Mouse (Mus musculus) stomach, embryonic 14.5 days (tissue): Measurements from ENCODE around the gene Cst6. TPM values are rescaled to one million over a fixed set of nuclear protein-coding genes. Genes with fewer than 3 reads are reported as not detected.
"Not testable (repeated sequence)": the region's sequence is repeated elsewhere in the genome, so short reads cannot be mapped to it uniquely, and the experiment has no call there.

Experiments
- ATAC-seq: fragments of 200-750 bp; cut with Nextera tagmentation; 2 replicates; pipeline ENCODE4 v1.8.0; 2017; ENCODE audit warnings: low read depth, moderate TSS enrichment; ENCODE audit not compliant: insufficient number of reproducible peaks, insufficient read depth, low FRiP score
- H3K27ac ChIP-seq: fragments of 300-500 bp; sonication (generic); 2 replicates; pipeline ENCODE4 v1.5.1; 2014; ENCODE audit warnings: mild to moderate bottlenecking, low read length, moderate library complexity, mixed read lengths
- H3K27me3 ChIP-seq: fragments of 300-500 bp; sonication (generic); 2 replicates; pipeline ENCODE4 v1.6.1; 2014; ENCODE audit warnings: low read length, control low read depth, mixed read lengths; ENCODE audit not compliant: control insufficient read depth, insufficient read depth
- H3K36me3 ChIP-seq: fragments of 300-500 bp; sonication (generic); 2 replicates; pipeline ENCODE4 v1.6.1; 2014; ENCODE audit warnings: mild to moderate bottlenecking, control low read depth, low read length, moderate library complexity, mixed read lengths; ENCODE audit not compliant: control insufficient read depth, insufficient read depth
- H3K4me1 ChIP-seq: fragments of 300-500 bp; sonication (generic); 2 replicates; pipeline ENCODE4 v1.6.1; 2014; ENCODE audit warnings: low read length, control low read depth, mixed read lengths; ENCODE audit not compliant: control insufficient read depth, insufficient read depth
- H3K4me2 ChIP-seq: fragments of 300-500 bp; sonication (generic); replicated peaks from 2 replicates; pipeline ENCODE4 v1.6.1; 2014; ENCODE audit warnings: low read depth, low read length, control low read depth
- H3K4me3 ChIP-seq: fragments of 300-500 bp; sonication (generic); 2 replicates; pipeline ENCODE4 v1.5.1; 2014; ENCODE audit warnings: low read depth, low read length, control low read depth
- H3K9ac ChIP-seq: fragments of 300-500 bp; sonication (generic); replicated peaks from 2 replicates; pipeline ENCODE4 v1.6.1; 2014; ENCODE audit warnings: low read depth, mild to moderate bottlenecking, control low read depth, low read length, moderate library complexity, mixed read lengths
- H3K9me3 ChIP-seq: fragments of 300-500 bp; sonication (generic); 2 replicates; pipeline ENCODE4 v1.6.1; 2016; ENCODE audit warnings: low read depth, low read length, control low read depth; ENCODE audit not compliant: control insufficient read depth
- WGBS: fragments of 180-500 bp; shearing (Covaris S2); extraction: QIAGEN DNeasy Blood & Tissue Kit; methylation state at CpG from one replicate; pipeline ENCODE4 v1.1.7; 2014; 5-methylcytosine and 5-hydroxymethylcytosine counted together
- polyA plus RNA-seq: library from polyadenylated mRNA; unstranded; fragments of >200 nt; fragmentation: Nextera tagmentation; extraction: Ambion mirVana; gene quantifications from 2 replicates; pipeline ENCODE4 v1.2.1, GENCODE M21; 2014

Cst6 gene
- polyA plus RNA-seq = 0.78 and 1.5 TPM in 2 replicates

DNA sequence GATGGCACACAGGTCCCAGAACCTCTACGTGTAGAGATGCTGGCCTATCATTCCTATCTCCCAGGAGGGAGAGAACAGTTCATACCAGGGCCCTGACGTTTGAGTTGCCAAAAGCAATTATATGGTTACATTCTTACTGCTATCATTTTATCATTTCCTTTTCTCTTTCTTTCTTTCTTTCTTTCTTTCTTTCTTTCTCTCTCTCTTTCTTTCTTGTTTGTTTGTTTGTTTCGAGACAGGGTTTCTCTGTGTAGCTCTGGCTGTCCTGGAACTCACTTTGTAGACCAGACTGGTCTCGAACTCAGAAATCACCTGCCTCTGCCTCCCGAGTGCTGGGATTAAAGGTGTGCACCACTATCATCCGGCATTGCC lies at the start of gene Cst6:
Cst6 (minus strand) TSS at position 73 of the 372 bp plus-strand sequence.
- not testable (repeated sequence) for ATAC-seq, H3K27me3 ChIP-seq, H3K9me3 ChIP-seq, H3K36me3 ChIP-seq, H3K27ac ChIP-seq, H3K4me1 ChIP-seq
- Histone ChIP-seq H3K4me2 (peak within 1 kb of the TSS; percentile 60), H3K4me3 (peak within 1 kb of the TSS; percentile 27), H3K9ac (peak within 1 kb of the TSS; percentile 46; the same call in 1 of the 2 replicates)
- WGBS = 65% methylated on average over 6 of the region's 6 CpGs

DNA sequence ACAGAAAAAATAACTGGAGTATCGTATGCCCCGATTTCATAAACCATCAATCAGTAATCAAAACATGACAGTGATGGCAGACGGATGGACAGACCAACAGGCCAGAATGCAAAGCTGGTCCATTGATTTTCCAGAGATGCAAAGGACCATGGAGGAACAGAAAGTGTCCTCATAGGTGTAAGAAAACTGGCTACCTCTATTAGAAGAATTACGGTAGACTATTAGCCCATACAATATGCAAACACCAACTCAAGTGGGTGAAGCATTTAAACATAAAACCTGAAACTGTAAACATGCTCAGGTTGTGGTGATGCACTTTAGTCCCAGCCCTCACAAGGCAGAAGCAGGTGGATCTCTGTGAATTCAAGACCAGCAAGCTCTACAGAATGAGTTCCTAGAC lies 46.0 kb upstream of the Cst6 start:
- H3K4me3 ChIP-seq = no peak overlapping the region
- peaks cover 2% of the 10 kb centered on the region; the same call in 1 of the 2 replicates for H3K4me1 ChIP-seq
- no peaks in the 10 kb centered on the region for H3K27me3 ChIP-seq
- ATAC-seq = no peak
- no peaks in the 10 kb centered on the region for H3K36me3 ChIP-seq
- H3K9ac ChIP-seq = no peak overlapping the region
- H3K27ac ChIP-seq = no peak overlapping the region
- no peak overlapping the region for H3K4me2 ChIP-seq
- no peaks in the 10 kb centered on the region for H3K9me3 ChIP-seq
- 64% methylated on average over 4 of the region's 4 CpGs for WGBS

DNA sequence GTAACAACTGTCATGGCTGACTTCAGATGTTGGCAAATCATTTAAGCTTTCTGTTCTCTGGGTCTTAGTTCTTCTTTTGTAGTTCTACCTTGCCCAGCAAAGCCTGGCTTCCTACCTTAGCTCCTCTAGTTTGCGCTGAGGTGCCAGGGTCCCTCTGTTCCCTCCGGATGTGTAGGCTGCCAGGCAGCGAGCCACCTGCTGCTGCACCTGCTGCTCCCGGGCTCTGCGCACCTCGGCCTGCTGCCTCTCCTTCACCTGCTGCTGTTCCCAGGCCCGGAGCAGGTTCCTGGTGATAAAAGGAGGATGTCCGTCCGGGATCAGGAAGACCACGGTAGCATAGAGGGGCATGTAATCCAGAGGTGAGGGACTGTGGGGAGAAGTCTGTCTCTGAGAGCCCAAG lies 44.8 kb upstream of the Cst6 start:
- Histone ChIP-seq H3K9me3 (no peaks in the 10 kb centered on the region), H3K4me1 (peaks cover 7% of the 10 kb centered on the region; the same call in 1 of the 2 replicates), H3K4me2 (no peak overlapping the region), H3K27me3 (no peaks in the 10 kb centered on the region), H3K4me3 (no peak overlapping the region), H3K27ac (no peak overlapping the region), H3K36me3 (no peaks in the 10 kb centered on the region), H3K9ac (no peak overlapping the region)
- 43% methylated on average over 10 of the region's 10 CpGs for WGBS
- no peak for ATAC-seq

DNA sequence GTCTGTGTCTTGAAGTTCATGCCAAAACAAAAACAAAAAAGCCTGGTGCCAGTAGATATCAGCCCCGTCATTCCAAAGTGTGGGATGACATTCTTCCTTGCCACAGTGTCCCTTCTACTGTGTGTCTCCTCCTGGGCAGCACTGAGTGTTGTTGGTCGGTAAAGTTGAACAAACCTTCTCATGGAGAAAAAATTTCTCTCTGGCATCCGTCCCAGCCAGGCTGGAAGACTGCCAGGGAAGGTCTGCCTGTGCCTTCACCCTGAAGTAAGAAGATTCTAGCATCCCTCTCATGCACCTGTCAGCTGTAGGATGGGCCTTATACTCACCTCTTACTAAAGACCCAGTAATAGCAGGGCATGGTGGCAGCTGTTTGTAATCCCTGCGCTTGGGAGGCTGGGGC lies 43.5 kb upstream of the Cst6 start:
- Histone ChIP-seq H3K4me1 (peaks cover 7% of the 10 kb centered on the region; the same call in 1 of the 2 replicates), H3K4me2 (no peak overlapping the region), H3K9ac (no peak overlapping the region), H3K27ac (no peak overlapping the region), H3K9me3 (no peaks in the 10 kb centered on the region), H3K4me3 (no peak overlapping the region), H3K27me3 (no peaks in the 10 kb centered on the region), H3K36me3 (no peaks in the 10 kb centered on the region)
- ATAC-seq = no peak
- WGBS = 56% methylated on average over 4 of the region's 4 CpGs

GRCm38 (mm10) chr19:5390416-5390815 lies 41.0 kb upstream of the Cst6 start:
- Histone ChIP-seq H3K9me3 (no peaks in the 10 kb centered on the region), H3K27me3 (no peaks in the 10 kb centered on the region), H3K4me3 (peak overlapping the region; percentile 95), H3K9ac (peak overlapping the region; percentile 37; the same call in 1 of the 2 replicates), H3K27ac (peak overlapping the region; percentile 52; the same call in 1 of the 2 replicates), H3K36me3 (0 out of 2 replicates have a peak, but pooled peaks cover 5% of the 10 kb centered on the region), H3K4me2 (peak overlapping the region; percentile 86), H3K4me1 (peaks cover 19% of the 10 kb centered on the region)
- ATAC-seq = no peak
- 49% methylated on average over 8 of the region's 8 CpGs for WGBS

GRCm38 (mm10) chr19:5389647-5390046 lies 40.3 kb upstream of the Cst6 start:
- Histone ChIP-seq H3K9me3 (no peaks in the 10 kb centered on the region), H3K36me3 (peaks cover 12% of the 10 kb centered on the region; the same call in 1 of the 2 replicates), H3K27ac (peak overlapping the region; percentile 52; the same call in 1 of the 2 replicates), H3K4me1 (peaks cover 19% of the 10 kb centered on the region), H3K9ac (peak overlapping the region; percentile 37; the same call in 1 of the 2 replicates), H3K4me2 (peak overlapping the region; percentile 86), H3K4me3 (peak overlapping the region; percentile 95), H3K27me3 (no peaks in the 10 kb centered on the region)
- ATAC-seq = no peak
- 20% methylated on average over 12 of the region's 12 CpGs for WGBS

DNA sequence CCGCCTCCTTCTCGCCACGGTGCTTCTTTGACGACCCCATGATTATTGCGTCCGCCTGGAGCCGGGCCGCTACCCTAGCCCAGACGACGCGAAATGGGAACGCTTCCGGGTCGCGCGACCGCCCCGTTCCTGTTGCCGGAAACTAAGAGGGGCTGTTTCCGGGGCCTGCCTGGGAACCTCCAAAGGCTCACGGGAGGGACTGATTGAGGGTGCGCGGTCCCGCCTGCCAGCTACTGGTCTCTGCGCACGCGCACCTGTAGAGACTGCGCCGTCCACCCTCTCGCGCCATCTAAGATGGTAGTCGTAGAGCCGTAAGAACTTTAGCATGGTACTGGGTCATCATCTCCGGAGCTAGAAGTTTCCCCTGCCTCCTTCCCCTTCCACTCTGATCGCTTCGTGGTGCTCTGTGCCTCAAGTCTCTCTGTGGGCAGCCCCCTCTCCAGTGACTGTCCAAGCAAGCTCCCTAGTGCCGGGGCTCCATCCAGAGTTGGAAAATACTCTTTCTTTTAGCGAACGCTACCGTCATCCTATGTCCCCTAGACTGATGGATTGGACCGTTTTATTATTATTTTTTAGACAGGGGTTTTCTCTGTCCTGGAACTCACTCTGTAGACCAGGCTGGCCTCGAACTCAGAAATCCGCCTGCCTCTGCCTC lies 39.3 kb upstream of the Cst6 start, which contains the start of gene Sart1:
Sart1 (minus strand) TSS at position 116 of the 655 bp plus-strand sequence.
- peaks cover 22% of the 10 kb centered on the region for H3K36me3 ChIP-seq
- H3K9me3 ChIP-seq = no peaks in the 10 kb centered on the region
- peak within 1 kb of the TSS; percentile 95 for H3K4me3 ChIP-seq
- no peaks in the 10 kb centered on the region for H3K27me3 ChIP-seq
- peak within 1 kb of the TSS; percentile 86 for H3K4me2 ChIP-seq
- peak within 1 kb of the TSS; percentile 87; the same call in 1 of the 2 replicates for H3K27ac ChIP-seq
- H3K4me1 ChIP-seq = peaks cover 19% of the 10 kb centered on the region
- WGBS = 3% methylated on average over 43 of the region's 43 CpGs
- H3K9ac ChIP-seq = peak within 1 kb of the TSS; percentile 83
- ATAC-seq = peak; percentile 95

GRCm38 (mm10) chr19:5388011-5388441 lies 38.7 kb upstream of the Cst6 start:
- ATAC-seq = peak; percentile 21; the same call in 1 of the 2 replicates
- peak overlapping the region; percentile 95 for H3K4me3 ChIP-seq
- H3K9ac ChIP-seq = peak overlapping the region; percentile 83
- H3K9me3 ChIP-seq = no peaks in the 10 kb centered on the region
- WGBS = under 1% methylated on average over 43 of the region's 43 CpGs
- H3K4me2 ChIP-seq = peak overlapping the region; percentile 86
- H3K27me3 ChIP-seq = no peaks in the 10 kb centered on the region
- H3K36me3 ChIP-seq = peaks cover 28% of the 10 kb centered on the region
- H3K4me1 ChIP-seq = peaks cover 19% of the 10 kb centered on the region
- H3K27ac ChIP-seq = peak overlapping the region; percentile 79; the same call in 1 of the 2 replicates
